Mouse (Mus musculus): ENCODE measurements around the gene Adh1.

The Adh1 gene

DNA sequence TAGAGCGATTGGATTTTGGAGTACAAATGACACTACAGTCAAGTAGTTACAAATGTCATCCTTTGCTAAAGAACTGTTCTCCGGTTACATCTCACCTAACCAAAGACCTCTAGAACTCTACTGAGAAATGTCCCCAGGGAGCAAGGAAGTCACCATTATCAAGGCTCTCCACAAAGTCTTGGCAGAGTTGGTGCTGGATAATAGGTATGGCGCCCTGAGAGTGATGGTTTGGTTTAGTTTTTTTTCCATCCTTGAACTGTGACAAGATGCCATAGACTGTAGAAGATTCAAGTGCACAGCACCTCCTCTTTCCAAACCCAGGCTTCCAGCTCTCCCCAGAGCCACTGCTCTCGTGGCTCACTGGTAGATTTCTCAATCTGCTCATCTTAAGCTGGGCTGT is 26.9 kb downstream of the Adh1 start:
- DNase-seq (ENCODE audit: low spot score in 2 of 2) = no peak

DNA sequence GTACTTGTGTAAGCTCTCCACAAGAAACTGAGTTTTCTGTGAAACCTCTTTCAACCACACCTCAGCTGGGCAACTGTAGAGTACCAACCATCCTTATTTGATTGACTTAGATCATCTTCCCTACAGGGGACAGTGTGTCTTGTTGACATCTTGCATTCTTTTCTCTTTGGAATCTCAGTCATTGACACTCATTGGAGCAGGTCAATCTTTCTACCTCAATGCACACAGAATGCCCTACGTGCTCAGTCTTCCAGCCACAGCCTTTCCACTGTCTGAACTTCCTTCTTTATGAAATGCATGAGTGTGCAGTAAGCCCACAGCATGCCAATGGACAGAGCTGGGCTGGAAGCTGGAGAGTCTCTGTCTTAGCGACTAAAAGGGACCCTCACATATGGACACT is 29.9 kb downstream of the Adh1 start:
- no peak for DNase-seq (ENCODE audit: low spot score in 2 of 2)

DNA sequence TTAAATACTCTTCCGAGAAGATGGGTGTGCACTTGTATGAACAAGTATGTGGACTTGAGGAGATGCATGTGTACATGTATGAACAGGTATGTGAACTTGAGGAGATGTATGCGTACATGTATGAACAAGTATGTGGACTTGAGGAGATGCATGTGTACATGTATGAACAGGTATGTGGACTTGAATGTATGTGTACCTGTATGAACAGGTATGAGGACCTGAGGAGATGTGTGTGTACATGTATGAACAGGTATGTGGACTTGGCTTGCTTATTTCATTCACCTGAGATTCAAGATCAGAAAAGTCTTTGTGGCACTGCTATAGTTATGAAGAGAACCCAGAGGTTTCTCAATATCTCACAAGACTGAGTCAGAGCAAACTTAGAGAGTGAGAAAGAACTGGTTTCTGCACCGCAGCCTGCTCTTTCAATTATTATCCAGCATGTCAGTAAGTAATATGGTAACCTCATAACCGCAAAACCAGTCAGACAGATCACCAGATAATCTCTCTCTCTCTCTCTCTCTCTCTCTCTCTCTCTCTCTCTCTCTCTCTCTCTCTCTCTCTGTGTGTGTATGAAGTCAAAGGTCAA is 30.8 kb downstream of the Adh1 start:
- DNase-seq (ENCODE audit: low spot score in 2 of 2) = no peak

DNA sequence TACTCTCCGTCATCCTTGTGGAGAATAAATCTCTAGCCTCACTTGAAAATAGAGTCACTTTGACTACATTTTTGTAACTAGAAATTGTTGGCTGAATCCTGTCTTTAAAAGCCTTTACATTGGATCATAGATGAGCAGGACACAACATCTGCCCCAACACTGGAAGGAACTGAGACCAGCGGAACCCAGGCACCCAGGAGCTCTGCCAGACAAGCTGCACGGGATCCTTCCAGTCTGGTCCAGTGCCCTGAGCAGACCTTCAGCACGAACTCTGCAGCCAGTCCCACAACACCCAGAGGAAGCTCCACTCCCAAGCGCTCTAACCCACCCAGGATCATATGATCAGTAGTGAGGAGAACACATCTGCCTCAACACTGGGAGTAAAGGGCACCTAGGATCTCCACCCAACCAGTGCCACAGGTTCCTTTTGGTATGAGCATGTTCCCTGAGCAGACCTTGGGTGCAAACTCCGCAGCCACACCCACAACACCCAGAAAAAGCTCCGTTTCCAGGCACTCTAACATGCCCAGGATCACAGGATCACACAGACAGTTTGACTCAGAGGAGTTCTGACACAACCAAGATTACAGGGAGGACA is 32.6 kb downstream of the Adh1 start:
- DNase-seq (ENCODE audit: low spot score in 2 of 2) = no peak

DNA sequence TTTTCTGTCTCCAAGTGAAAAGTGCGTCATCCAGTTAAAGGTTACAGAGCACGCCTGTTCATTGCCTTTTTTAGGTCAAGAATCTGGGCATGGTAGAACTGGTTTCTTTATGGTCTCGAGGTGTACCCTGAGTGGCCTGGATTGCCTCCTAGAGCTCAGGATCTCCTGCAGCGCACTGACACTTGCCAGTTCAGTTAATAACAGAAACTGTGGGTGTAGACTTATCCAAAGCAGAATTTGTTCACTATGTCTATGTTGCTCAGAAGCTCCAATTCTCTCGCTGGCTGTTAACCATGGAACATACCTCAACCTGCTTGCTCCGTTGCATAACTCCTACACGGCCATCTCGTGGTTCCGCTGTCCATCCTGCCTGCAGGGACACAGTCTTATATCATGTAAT is 39.3 kb downstream of the Adh1 start:
- no peak for DNase-seq (ENCODE audit: low spot score in 2 of 2)

DNA sequence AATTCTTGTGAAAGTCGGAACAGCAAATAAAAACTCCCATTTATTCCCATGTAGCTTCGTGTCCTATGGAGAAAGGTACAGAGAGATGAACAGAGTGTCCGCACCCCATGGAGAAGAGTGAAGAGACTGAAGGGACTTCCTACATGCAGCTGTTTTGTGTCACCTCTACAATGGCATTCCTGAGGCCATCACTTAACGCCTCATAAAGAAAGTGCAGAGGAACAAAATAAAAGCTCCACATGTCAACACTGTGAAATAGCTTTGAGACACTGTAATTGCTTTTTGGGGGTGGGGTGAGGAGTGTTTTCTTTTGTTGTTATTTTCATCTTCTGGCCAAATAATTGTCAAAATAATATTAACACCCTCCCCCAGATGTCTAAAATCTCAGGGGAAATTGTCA is 41.9 kb downstream of the Adh1 start:
- DNase-seq (ENCODE audit: low spot score in 2 of 2) = no peak

DNA sequence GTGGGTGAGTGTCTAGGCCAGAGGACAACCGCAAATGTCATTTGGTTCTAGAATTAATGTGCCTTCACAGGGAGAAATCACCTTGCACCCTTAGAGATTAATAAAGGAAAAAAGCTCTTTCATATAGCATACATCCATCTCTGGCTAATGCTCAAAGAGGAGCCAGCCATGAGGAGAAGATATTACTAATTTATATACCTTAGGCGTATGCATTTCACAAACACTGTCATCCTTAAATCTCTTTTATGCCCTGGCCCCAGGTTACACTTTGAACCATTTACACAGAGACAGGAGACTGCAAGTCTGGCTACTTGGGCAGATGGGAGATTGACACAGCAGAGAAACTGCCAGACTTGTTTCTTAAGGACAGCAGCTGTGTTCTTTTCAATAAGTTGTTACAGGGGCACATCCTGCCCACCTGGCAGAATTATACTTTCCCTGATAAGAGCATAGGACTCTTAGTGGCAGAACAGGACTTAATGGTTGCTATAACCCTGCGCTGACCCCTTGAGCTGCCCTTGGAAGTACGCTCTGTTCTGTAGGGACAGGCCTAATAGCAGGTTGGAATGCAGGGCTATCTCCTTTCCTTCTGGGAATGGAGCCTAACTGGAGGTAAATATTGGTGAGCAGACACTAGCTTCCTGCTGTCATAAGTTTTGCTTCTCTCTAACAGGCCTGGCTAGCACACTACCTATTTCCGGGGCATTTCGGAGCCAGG is 43.1 kb downstream of the Adh1 start:
- no peak for DNase-seq (ENCODE audit: low spot score in 2 of 2)

DNA sequence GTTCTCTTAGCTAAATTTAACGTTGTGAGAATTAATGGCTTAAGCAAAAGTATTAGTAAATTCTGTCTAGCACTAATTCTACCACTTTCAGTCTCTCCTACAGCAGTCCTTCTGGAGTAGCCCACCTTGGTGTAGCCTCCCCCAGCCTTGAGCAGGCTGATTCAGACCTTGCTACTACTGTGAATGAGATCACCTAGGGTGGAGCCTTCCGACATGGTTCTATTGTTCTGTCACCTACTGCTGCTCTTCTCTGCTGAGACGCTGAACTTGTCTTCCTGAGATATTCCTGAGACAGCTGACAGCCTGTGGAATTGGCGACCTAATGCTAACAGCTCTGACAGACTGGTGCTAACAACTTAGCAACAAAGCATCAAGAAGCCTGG is 43.7 kb downstream of the Adh1 start:
- DNase-seq (ENCODE audit: low spot score in 2 of 2) = no peak

DNA sequence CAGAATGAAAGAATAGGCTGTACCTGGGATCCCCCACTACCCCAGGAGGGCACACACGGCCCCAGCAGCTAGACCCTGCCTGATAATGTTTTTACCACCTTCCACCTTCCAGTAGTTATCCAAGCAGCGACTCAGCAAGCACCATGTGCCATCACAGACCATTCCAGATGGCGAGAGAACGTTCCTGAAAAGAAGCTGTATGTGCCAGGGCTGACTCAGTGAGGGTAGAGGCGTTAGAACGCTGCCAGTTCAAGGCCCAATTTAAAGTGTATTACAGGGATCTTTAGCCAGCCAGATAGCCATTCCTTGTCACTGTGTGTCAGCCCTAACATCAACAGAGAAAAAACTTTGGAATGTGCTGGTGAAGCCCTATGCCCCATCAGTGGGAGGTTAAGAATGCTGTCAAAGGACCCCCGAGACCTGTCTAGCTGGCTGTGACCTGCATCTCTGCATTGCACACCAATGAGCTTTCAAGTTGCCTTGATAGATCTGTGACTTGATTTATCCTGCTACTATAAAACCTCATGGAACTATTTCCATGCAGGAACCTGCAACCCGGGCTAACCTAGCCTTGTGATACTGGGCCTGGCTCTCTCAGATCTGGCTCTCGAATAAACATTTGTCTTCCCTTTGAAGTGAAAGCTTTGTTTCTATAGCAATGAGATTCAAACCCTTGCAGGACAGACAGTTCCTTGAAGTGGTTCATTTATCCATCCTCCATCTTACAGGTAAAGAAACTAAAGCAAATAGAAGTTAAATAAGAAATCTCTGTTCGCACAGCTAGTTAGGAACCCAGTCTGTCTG is 44.9 kb downstream of the Adh1 start:
- no peak for DNase-seq (ENCODE audit: low spot score in 2 of 2)

DNA sequence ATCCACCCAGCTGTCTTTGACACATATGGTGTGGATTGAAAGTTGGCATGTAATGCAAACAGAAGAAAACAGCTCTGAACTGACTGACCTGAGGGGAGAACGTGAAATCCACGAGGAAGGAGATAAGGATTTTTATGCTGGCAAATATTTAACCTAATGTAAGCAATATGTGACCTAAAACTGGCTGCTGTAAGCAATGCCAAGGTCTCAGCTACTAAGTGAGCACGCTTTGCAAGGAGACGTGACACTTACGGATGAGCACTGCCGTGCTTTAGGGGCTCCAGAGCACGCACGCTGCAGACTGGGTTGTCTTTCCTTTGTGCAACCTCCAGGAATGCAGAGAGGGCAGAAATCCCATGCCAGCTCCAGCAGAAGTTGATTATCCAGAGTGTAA is 45.5 kb downstream of the Adh1 start:
- no peak for DNase-seq (ENCODE audit: low spot score in 2 of 2)

DNA sequence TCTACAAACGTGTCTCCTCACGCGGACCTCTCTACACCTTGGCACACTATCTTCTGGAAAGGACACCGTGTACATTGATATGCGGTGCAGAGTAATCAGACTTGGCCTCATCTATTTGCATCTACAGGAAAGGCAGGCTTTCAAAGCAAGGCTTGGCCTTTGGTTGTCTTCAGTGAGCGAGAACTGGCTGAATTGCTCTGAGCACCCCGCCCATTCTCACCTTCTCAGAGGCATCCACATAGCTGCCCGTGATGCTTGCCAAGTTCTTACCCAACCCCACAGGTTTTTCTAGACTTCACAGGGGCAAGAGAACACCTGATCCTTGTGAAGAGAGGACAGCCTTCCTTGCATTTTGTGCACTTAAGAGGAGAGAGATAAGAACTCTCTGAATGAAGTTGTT is 49.1 kb downstream of the Adh1 start:
- DNase-seq (ENCODE audit: low spot score in 2 of 2) = no peak

DNA sequence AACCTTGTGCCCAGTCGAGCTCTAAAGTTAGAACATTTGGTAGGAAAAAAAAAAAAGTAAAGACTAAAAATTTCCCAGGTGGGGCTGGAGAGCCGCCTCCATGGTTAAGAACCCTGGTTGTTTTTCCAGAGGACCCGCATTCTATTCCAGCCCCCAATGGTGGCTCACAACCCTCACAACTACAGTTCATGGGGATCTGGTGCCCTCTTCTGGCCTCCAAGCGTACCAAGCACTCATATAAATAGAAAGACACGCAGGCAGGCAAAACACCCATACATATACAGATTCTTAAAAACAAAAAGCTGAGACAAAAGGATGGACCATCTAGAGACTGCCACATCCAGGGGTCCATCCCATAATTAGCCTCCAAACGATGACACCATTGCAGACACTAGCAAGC is 50.2 kb downstream of the Adh1 start:
- no peak for DNase-seq (ENCODE audit: low spot score in 2 of 2)

DNA sequence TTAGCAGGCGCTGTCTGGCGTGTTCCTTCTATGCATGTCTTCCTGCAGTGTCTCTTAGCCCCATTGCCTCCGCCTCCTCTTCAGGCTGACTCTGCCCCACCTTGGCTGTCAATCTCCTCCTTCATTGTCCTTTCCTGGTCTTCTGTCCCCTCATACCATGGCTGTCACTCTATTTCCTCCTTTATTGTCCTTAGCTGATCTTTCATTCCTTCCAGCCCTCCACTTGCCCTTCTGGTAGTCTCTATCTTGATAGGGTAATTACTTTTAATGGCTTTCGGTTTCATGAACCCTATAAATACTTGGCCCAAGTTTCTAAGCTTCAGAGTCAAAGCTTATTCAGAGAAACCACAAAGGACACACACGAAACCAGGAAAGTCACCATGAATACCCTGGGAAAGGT is 52.2 kb downstream of the Adh1 start, which contains the start of gene Adh6a:
Adh6a (plus strand) TSS at position 322 of the 400 bp plus-strand sequence.
- DNase-seq (ENCODE audit: low spot score in 2 of 2) = no peak

DNA sequence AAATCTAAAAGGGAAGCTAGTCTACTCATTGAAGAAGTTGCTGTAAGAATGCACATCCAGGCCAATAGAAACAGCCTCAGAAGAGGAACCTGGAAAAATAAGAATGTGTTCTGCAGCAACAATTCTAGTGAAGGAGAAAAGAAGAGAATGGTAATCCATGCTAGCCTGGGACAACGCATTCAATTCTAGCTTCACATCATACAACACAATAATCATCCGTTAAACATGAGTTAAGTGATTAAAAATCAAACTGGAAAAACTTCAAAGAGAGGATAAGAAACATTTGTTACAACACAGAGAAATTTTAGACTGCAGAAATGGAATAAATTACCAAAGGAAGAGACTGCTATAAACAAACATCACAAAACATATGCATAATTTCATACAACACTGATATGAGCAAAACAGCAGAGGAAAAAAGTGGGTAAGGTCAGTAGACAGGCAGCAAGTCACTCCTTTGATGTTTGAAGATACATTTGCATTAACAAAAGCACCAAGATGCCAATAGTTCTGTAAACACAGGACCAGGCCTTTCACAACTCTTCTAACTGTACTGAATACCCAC is 56.2 kb downstream of the Adh1 start:
- DNase-seq (ENCODE audit: low spot score in 2 of 2) = no peak

DNA sequence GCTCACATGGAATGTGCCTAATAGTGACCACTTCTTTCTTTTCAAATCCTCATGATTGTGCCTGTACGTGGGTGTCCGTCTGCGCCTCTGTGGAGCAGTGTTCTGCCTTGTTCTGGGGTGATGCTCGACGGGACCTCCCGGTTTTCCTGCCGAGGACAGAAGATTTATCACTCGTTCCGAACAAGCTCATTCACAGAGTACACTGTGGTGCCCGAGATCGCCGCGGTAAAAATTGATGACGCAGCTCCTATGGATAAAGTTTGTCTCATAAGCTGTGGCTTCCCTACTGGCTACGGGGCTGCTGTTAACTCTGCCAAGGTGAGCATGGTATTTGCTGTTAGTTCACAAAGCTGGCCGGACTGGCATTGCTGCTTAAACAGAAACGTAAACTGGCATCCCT is 64.2 kb downstream of the Adh1 start:
- no peak for DNase-seq (ENCODE audit: low spot score in 2 of 2)

DNA sequence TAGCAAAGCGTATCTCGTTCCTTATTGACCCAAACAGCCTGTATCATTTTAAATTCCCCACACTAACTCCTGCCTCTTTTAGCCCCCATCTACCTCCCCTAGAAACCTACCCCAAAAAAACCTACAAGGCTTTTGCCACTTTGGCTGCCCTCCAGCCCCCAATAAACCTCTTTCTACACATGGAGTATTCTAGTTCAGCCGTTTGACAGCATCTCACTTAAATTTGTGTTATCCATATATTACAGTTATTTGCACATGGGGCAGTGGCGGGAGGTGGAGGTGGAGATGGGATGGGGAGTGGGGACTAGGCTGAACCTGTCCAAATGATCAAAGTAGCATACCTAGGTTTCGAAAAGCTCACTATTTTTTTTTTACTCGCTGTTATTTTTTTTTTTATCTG is 64.7 kb downstream of the Adh1 start:
- DNase-seq (ENCODE audit: low spot score in 2 of 2) = no peak

DNA sequence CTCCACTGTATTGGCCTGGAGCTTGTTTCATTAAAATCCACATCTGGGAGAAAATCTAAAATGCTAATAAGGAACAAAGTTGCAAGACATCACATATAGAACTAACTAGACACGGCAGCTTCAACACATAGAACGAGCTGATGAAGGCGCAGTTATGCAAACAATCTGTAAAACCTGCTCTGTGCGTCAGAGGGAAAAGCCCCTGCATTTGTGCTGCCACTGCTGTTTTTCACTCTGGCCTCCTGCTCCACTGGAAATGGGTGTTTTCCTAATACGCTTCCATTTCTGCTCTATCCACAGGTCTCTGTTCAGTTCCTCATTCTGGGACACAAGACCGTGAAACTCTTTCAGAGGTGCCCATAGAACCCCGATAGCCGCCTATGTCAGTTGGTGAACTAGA is 73.1 kb downstream of the Adh1 start:
- DNase-seq (ENCODE audit: low spot score in 2 of 2) = no peak

DNA sequence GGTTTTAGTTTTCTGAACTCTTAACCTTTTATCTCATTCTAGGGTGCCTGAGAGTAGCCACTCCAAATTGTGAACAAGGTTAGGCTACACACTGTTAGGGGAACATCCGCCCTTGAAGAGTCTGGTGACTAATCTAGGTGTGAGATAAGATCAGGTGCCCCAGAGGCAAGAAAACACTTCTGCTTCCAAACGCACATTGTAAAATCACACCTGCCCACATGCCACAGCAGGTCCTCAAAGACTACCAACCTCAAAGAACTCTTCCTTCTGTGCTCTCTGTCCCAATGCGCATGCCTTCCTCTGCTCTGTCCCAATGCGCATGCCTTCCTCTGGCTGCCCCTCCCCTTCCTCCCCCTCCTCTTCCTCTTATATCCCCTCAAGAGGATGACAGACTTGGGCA is 73.5 kb downstream of the Adh1 start:
- DNase-seq (ENCODE audit: low spot score in 2 of 2) = no peak

DNA sequence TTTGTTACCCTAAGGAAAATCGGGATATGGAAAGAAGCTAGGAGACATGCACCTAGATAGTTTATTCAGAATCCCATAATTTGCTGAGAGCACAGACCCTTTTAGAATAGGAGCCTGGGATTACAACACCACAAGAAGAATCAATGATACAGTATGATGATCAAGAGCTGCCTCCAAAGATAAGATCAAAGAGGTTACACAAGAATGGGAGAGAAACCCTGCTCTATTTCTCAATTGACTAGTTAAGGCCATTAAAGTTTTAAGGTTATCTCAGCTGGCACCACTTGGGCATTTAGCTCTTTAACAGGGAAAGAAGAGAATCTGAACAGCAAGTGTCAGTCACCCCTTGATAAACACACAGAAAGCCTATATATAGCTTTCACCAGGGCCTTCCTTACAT is 74.8 kb downstream of the Adh1 start:
- no peak for DNase-seq (ENCODE audit: low spot score in 2 of 2)

DNA sequence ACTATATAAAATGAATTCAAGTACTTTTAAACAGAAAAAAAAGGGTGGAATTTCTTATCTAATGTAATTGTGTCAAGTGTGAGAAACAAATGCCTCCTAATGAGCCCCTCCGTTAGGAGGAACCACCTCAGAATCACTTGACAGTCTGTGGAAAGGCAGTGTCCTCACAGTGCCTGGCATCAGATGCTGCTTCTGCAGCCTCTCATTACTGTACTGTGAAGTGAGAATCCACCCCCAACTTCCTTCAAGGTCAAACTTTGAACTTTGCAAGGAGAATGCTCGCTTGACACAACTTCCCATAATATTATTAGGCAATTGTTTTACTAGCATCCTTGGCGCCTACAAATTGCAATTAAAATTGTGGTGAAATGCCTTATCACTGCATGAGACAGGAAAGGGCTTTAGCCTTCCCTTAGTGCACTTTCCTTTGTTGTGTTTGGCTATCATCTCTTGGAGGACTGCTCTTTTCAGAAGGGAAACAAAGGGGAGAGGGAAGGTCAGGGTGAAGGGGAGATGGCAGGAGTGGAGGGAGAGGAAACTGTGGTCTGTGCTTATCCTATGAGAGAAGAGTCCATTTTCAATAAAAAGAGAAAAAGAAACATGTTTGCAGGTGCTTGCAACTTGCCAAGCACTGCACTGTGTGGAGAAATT is 75.4 kb downstream of the Adh1 start:
- no peak for DNase-seq (ENCODE audit: low spot score in 2 of 2)
